Mouse (Mus musculus) gastrocnemius, postnatal 4 days (tissue): ENCODE measurements around the gene Fmod. TPM values are rescaled to one million over a fixed set of nuclear protein-coding genes. Genes with fewer than 3 reads are reported as not detected.
A peak's percentile ranks its signal among the peaks of the same experiment; 100 is the strongest.

Experiments used
- DNase-seq, 2 experiments: peaks; one replicate each; pipeline ENCODE4 v3.0.0; 2021 to 2022; ENCODE audit warnings: low spot score in 2 of 2, mixed read lengths in 2 of 2
- total RNA-seq, 2 experiments: library from RNA; stranded (reverse); gene quantifications; 2 replicates each; pipeline ENCODE4 v1.2.3; 2021

Gene Fmod
- total RNA-seq, 2 experiments from 2014 or later: 108 to 184 TPM

GRCm38 (mm10) chr1:134074606-134075005, 37.6 kb downstream of the Fmod start:
- DNase-seq: no peak

GRCm38 (mm10) chr1:134075532-134075931, 38.5 kb downstream of the Fmod start:
- DNase-seq: no peak

- DNase-seq: no peak
Measured at GRCm38 (mm10) chr1:134076789-134077188, 39.7 kb downstream of the Fmod start.

- DNase-seq: peak in 1 of 2 experiments; percentile 46
Measured at GRCm38 (mm10) chr1:134077389-134078060, 40.5 kb downstream of the Fmod start.

GRCm38 (mm10) chr1:134078061-134078795, 41.2 kb downstream of the Fmod start:
- DNase-seq: no peak

- DNase-seq: peak; percentile 96 to 98
Measured at GRCm38 (mm10) chr1:134078802-134079476, 41.9 kb downstream of the Fmod start, which contains the start of gene Btg2. Gene Btg2, minus strand, starts transcription at chr1:134079120.

- peak in 1 of 2 experiments; percentile 46 for DNase-seq
Measured at GRCm38 (mm10) chr1:134079477-134080163, 42.6 kb downstream of the Fmod start.

- no peak for DNase-seq
Measured at GRCm38 (mm10) chr1:134080406-134080805, 43.4 kb downstream of the Fmod start.

GRCm38 (mm10) chr1:134080881-134081450, 43.9 kb downstream of the Fmod start:
- no peak for DNase-seq

GRCm38 (mm10) chr1:134082987-134083516, 46.0 kb downstream of the Fmod start:
- no peak for DNase-seq

GRCm38 (mm10) chr1:134083676-134084075, 46.6 kb downstream of the Fmod start:
- no peak for DNase-seq

- no peak for DNase-seq
Measured at GRCm38 (mm10) chr1:134084128-134084527, 47.1 kb downstream of the Fmod start.

GRCm38 (mm10) chr1:134086017-134086416, 49.0 kb downstream of the Fmod start:
- no peak for DNase-seq

- peak in 1 of 2 experiments; percentile 50 for DNase-seq
Measured at GRCm38 (mm10) chr1:134086811-134087398, 49.9 kb downstream of the Fmod start.

- DNase-seq: no peak
Measured at GRCm38 (mm10) chr1:134089074-134089473, 52.0 kb downstream of the Fmod start.

- no peak for DNase-seq
Measured at GRCm38 (mm10) chr1:134091851-134092250, 54.8 kb downstream of the Fmod start.

GRCm38 (mm10) chr1:134092368-134092767, 55.3 kb downstream of the Fmod start:
- no peak for DNase-seq

GRCm38 (mm10) chr1:134092852-134093770, 56.1 kb downstream of the Fmod start:
- DNase-seq: peak; percentile 87 to 93
